Mouse (Mus musculus) embryonic stem cell, embryonic (primary cell): Measurements from ENCODE around the gene Tns3.

Experiments used
- CTCF ChIA-PET, 4 experiments: fragments of 300-600 bp in 2 of 4; fragments of 350-600 bp in 2 of 4; sonication (Branson Sonifier 250); formaldehyde crosslinking; loops; one replicate each; lab custom pipeline; 2022; ENCODE audit warnings: inconsistent platforms in 2 of 4; lab: Charles Lee
- POLR2A ChIA-PET, 4 experiments: fragments of 300-600 bp in 2 of 4; fragments of 350-600 bp in 2 of 4; sonication (Branson Sonifier 250); formaldehyde crosslinking; loops; one replicate each; lab custom pipeline; 2022; ENCODE audit warnings: antibody characterized with exemption in 4 of 4, inconsistent platforms in 1 of 4; lab: Charles Lee

Tns3 gene

DNA sequence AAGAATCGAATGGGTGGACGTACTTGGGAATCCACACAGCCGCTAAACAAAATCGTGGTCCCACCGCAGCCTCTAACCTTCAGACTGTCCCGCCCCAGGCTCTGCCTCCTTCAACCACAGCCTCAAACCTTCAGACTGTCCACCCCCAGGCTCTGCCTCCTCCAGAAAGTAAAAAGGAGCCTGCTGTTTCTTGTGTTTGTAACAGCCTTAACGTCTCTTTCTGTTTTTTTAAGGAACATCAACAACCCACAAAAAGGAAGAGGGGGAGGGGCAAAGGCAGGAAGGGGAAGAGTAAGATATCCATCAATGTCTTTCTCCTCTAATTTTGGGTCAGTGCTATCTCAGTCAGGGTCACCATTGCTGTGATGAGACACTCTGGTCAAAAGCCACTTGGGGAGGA is 25.2 kb upstream of the Tns3 start:
- CTCF ChIA-PET: interaction anchor here in 2 of 4 experiments (0.6 to 1.3 kb wide), 2 partner anchors 47 to 48 kb away, joined by 3 to 4 read pairs; no protein-coding TSS in a partner anchor
- POLR2A ChIA-PET: interaction anchor here in 3 of 4 experiments (0.6 to 2.4 kb wide), 11 partner anchors 8 to 427 kb away, joined by 3 to 7 read pairs (median 3); partner anchors contain the start of gene Tns3 (in 2 of the 3)

DNA sequence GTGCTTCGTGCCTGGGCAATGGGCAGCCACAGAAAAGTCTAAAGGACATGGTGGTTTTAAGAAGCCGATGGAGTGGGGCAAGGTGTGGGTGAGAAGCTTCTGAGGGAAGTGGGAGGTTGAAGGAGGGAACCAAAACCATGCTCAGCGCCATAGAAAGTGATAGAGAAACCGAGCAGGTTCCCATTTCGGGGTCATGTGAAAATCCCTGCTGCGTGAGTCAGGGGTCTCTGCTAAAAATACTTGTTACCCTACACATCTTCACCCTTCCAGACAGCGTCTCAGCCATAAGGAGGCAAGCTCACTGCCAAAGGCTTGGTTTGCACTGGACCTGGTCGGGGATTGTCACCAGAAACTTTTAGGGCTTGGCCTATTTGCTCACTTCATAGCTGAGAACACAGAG is 24.6 kb upstream of the Tns3 start:
- POLR2A ChIA-PET: interaction anchor here in 3 of 4 experiments (0.6 to 2.4 kb wide), 12 partner anchors 9 to 428 kb away, joined by 3 to 7 read pairs (median 3); partner anchors contain the start of gene Tns3 (in 2 of the 3)
- CTCF ChIA-PET: interaction anchor here in 1 of 4 experiments (1.3 kb wide), 1 partner anchor 46 kb away, joined by 4 read pairs; no protein-coding TSS in a partner anchor

DNA sequence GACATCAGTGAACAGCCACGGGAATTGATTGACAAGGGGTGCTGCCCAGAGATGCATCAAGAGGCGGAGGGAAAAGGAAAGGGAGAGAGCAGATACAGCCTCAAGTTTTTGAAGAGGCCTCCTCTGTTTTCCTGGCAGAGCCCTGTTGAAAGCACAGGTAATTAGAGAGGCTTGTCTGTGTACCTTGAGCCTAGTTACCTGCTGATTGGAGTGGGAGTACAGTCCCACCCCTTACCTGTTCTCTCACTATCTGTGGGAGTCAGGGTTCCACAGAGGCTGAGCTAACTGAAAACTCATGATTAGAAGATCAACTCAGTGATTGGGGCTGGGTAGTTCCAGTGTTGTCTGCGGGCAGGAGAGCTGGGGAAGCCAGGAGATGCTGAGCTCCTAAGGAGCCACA is 22.2 kb upstream of the Tns3 start:
- POLR2A ChIA-PET: interaction anchor here in 2 of 4 experiments (1.0 to 1.6 kb wide), 5 partner anchors 9 to 23 kb away, joined by 3 to 6 read pairs (median 4); no protein-coding TSS in a partner anchor
- CTCF ChIA-PET: interaction anchor here in 1 of 4 experiments (0.7 kb wide), 1 partner anchor 14 kb away, joined by 4 read pairs; no protein-coding TSS in a partner anchor

DNA sequence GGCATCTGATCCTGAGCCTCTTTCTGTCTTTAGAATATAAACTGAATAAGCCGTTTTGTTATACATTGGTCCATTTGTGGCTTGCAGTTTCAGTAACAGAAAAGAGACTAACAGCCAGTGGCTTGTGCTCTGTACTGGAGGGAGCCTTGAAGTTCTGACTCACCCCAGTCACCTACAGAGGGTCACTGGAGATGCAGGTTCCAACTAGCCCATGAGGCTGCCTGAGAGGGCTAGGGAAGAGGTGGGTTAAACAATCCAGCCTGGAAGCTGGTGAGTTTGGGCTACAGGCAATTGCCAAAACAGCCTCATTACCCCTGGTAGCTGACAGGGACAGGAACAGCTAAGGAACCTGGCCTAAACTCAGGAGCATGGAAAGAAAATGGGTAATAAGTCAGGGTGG is 21.7 kb upstream of the Tns3 start:
- ChIA-PET CTCF (interaction anchor here in 1 of 4 experiments (0.7 kb wide), 1 partner anchor 15 kb away, joined by 4 read pairs; no protein-coding TSS in a partner anchor), POLR2A (interaction anchor here in 2 of 4 experiments (0.9 to 1.6 kb wide), 5 partner anchors 8 to 102 kb away, joined by 3 to 6 read pairs (median 4); no protein-coding TSS in a partner anchor)

DNA sequence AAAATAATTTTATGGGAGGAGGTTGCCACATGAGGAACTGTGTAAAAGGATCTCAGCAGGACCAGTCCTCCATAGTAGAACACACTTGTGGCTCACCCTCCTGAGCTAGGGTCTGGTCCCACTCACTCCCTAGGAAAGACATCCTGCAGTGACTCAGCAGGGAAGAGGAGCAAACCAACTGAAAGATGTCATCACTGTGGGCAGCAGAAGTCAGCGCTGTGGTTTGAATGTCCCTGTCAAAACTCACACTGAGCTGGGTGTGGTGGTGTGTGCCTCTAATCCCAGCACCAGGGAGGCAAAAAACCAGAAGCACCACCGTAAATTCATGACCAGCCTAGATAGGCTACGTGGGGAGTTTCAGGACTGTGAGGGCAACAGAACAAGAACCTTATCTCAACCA is 20.9 kb upstream of the Tns3 start:
- CTCF ChIA-PET: interaction anchor here in 1 of 4 experiments (0.6 kb wide), 1 partner anchor 43 kb away, joined by 3 read pairs; no protein-coding TSS in a partner anchor

DNA sequence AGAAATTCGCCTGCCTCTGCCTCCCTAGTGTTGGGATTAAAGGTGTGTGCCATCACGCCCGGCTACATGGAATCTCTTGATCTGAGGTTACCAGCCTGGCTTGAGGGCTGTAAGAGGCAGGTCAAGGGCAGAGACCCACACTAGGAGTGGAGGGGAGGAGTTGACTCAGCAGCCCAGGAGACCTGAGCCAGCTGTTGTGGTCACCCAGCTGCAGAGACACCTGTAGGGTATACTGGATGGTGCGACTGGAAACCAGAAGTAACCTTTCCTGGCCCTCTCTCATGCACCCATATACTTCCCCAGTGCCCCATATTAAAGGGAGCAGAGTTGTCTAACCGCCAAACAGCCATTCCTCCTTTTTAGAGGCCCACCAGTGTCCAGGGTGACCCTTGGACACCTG is 19.9 kb upstream of the Tns3 start:
- ChIA-PET CTCF (interaction anchor here in 1 of 4 experiments (0.5 to 0.6 kb wide), 2 partner anchors 16 to 188 kb away, joined by 3 read pairs; no protein-coding TSS in a partner anchor), POLR2A (interaction anchor here in 2 of 4 experiments (0.5 to 1.0 kb wide), 2 partner anchors 9 to 437 kb away, joined by 3 read pairs; no protein-coding TSS in a partner anchor)

More for the DNA sequence above, 20.9 kb upstream of the Tns3 start:
- POLR2A ChIA-PET: interaction anchor here in 1 of 4 experiments (0.9 to 1.6 kb wide), 2 partner anchors 22 to 101 kb away, joined by 3 to 6 read pairs; no protein-coding TSS in a partner anchor

DNA sequence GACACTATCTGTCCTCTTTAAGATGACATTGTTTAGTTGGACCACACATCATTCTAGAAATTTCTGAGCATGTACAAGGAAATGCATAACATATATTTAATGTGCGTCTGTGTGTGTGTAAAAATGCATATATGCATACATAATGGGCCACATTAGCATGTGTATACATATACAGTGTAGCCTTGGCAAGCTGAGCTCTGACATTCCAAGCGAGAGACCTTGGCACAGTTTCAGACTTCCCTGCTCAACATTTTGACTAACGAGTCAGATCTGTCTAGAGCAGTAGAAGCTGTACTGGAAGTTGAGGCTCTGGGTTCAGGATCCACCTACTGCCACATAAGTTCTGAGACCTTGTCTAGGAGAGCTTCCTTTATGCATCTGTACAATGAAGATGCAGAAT is 17.0 kb upstream of the Tns3 start:
- POLR2A ChIA-PET: interaction anchor here in 3 of 4 experiments (0.6 to 1.7 kb wide), 6 partner anchors 11 to 245 kb away, joined by 3 to 7 read pairs (median 4); no protein-coding TSS in a partner anchor

DNA sequence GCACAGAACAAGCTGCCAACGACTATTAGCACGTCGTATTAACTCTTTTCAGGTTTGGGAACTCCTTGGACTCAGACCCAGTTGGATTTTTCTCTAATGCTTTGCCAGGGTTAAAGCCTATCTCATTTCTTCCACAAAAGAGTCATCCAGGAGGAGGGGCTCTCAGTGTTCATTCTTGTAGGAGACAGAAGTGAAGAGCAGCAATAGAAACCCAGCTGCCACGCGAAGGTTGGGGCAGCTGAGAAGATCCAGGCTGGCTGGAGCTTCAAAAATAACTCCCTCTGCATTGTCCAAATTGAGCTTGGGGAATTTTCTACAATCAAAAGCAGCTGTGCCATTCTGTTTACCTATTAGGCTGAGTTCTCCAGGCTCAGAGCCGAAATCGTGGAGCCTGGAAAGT is 16.3 kb upstream of the Tns3 start:
- ChIA-PET CTCF (interaction anchor here in 2 of 4 experiments (0.6 to 1.0 kb wide), 3 partner anchors 11 to 161 kb away, joined by 3 to 4 read pairs (median 3); no protein-coding TSS in a partner anchor), POLR2A (interaction anchor here in 2 of 4 experiments (0.6 to 1.7 kb wide), 3 partner anchors 12 kb away, joined by 3 to 7 read pairs (median 3); no protein-coding TSS in a partner anchor)

More for the DNA sequence above, 17.0 kb upstream of the Tns3 start:
- CTCF ChIA-PET: interaction anchor here in 1 of 4 experiments (1.0 kb wide), 1 partner anchor 112 kb away, joined by 4 read pairs; no protein-coding TSS in a partner anchor

DNA sequence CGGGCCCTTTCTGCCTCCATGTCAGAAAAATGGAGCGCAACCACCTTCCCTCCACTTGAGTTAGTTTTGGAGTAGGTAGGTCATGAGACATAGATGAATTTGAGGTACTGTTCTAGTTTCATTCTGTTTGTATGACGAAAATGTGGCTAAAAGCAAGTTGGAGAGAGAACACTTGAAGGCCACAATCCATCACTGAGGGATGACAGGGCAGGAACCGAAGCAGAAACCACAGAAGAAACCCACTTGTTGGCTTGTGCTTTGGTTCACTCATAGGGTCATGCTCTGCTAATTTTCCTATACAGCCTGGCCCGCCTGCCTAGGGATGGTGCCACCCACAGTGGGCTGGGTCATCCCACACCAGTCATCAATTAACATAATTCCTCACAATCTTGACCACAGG is 14.9 kb upstream of the Tns3 start:
- POLR2A ChIA-PET: interaction anchor here in 2 of 4 experiments (0.9 to 1.9 kb wide), 2 partner anchors 13 to 31 kb away, joined by 3 to 4 read pairs; no protein-coding TSS in a partner anchor
- CTCF ChIA-PET: no interaction called here

DNA sequence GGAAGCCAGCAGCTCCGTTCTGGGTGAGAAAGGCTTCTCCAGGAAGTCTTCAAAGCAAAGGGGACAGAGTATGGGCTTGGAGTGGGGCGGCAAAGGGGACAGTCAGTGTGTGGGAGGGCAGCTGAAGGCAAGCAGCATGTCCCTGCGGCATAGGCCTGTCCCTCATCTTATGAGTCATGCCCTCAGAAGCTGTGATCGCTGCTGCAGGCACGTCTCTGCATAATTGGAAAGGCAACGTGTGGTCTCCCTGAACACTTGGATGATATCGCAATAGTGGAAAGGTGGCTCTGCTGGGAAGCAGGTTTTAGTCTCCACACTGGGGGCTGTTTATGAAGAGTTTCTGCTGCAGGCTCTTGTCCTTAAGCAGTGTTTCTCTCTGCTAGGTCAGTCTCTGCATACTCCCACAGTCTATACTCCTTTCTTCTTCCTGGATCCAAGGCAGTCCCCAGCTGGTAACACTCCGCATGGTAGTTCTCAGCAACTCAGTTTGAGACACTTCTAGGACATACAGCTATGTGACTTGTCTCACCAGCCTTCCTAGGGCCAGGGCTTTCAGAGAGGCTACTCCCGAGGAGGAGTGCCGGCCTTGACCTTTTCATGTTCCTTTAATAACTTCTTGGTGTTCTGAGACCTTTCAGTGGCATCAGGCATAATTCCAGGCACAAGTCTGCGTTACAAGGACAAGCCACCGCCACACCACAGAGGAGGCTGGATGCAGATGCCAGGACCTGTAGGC is 14.1 kb upstream of the Tns3 start:
- ChIA-PET POLR2A (interaction anchor here in 2 of 4 experiments (0.9 to 2.3 kb wide), 7 partner anchors 8 to 69 kb away, joined by 3 to 8 read pairs (median 4); partner anchors contain the start of gene Tns3 (in 1 of the 2)), CTCF (interaction anchor here in 1 of 4 experiments (0.6 kb wide), 1 partner anchor 167 kb away, joined by 3 read pairs; no protein-coding TSS in a partner anchor)

DNA sequence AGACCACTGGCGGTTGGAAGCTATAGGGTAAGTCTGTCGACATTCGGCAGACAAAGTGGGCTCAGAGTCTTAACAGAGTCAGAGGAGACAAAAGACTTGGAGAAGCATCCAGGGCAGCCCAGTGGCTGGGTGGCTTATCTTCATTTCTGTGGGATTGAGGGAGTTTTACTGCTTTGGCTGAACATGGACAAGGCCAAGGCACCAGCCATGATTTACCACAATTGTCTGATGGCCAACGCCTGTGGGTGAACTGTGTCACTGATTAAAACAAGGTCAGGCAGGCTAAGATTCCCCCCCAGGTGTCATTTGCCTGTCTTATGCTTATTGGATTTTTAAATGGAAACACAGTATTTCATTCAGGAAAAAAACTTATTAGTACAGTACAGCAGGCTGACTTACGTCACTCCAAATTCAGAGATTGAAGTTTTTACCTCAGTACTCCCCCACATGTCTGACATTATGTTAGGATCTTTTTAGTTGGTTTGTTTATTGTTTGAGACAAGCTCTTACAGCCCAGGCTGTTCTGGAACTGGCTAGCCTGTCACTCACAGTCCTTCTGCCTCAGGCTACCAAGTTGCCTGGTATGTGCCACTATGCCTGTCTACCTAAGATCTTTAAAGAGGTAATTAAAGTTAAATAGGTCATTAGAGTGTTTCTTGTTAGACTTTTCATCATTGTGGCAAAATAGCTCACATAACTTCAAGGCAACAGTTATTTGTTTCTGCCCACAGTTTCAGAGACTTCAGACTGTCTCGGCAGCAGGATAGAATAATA is 11.6 kb upstream of the Tns3 start:
- POLR2A ChIA-PET: interaction anchor here (0.7 to 4.0 kb wide), 18 partner anchors 10 to 132 kb away, joined by 3 to 16 read pairs (median 4); partner anchors contain the start of gene Tns3 (in 2 of the 4)

DNA sequence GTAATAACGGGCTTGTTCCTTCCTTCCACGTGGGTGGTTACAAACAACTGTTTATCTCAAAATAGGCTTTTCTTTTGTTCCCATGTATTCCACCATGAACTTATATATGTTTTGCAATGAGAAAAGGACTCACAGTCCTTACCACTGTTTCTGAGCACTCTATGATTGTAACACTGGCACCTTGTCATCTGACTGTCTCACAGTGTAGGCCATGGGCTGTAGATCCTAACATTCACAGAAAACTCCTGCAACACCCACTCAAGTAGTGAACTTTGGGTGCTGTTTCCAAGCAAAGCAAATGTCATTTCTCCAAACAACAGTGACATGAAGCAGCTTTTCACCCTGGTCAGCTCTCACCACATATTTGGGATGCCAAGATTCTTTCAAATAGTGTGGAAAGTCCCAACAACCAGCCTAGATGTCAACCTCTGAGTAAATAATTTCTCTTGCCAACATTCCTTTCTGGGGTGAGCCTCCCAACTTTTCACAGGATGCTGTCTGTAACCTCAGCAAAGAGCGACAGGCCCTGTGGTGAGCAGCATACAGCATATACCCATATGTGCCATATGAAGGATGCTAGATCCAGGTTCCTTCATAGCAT is 10.3 kb upstream of the Tns3 start:
- POLR2A ChIA-PET: interaction anchor here in 3 of 4 experiments (0.7 to 4.0 kb wide), 8 partner anchors 11 to 131 kb away, joined by 3 to 16 read pairs (median 4); partner anchors contain the start of gene Tns3 (in 2 of the 3)
- CTCF ChIA-PET: interaction anchor here in 1 of 4 experiments (1.1 kb wide), 1 partner anchor 185 kb away, joined by 3 read pairs; no protein-coding TSS in a partner anchor

More for the DNA sequence above, 11.6 kb upstream of the Tns3 start:
- CTCF ChIA-PET: interaction anchor here in 1 of 4 experiments (0.8 kb wide), 1 partner anchor 26 kb away, joined by 3 read pairs; no protein-coding TSS in a partner anchor

DNA sequence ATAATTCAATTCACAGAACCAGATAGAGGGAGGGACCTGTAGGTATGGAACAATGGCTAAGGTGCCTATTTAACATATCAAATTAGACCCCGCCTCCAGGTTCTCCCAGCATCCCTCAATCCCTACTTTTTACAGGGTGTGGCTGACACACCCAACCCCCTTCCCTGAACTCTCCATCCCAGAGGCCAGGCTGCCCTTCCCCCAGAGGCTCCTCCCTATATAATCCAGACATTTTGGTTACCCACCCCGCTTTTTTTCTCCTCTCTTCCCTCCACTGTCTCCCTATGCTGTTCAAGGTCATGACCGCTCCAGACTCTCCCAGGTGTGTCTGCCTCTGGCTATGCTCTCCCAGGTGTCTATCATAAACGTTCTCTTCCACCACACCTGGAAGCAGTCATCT is 7.4 kb upstream of the Tns3 start:
- CTCF ChIA-PET: interaction anchor here in 2 of 4 experiments (0.6 to 0.7 kb wide), 2 partner anchors 52 to 83 kb away, joined by 3 to 4 read pairs; no protein-coding TSS in a partner anchor

DNA sequence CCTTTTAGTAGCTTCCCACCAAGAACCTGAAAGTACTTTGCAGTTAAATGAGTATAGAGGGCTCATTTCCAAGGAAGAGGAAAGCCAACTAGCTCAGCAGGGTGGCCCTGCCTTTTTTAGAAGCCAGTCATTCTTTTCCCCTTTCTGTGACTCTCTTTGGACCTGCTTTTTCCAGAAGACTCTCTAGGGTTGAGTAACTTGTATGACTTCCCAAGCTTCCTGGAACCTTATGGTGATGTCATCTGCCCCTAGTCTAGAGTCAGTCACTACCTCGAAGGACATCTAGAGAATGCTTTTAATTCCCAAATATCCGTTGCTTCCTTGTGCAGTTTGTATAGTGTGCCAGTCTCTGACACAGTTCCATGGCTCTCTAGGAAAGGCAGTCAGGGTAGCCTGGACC is 4.8 kb upstream of the Tns3 start:
- CTCF ChIA-PET: interaction anchor here in 3 of 4 experiments (0.7 to 1.1 kb wide), 3 partner anchors 11 to 129 kb away, joined by 3 to 4 read pairs (median 3); no protein-coding TSS in a partner anchor
- POLR2A ChIA-PET: interaction anchor here in 3 of 4 experiments (0.8 to 1.6 kb wide), 15 partner anchors 11 to 100 kb away, joined by 3 to 11 read pairs (median 4); no protein-coding TSS in a partner anchor

More for the DNA sequence above, 7.4 kb upstream of the Tns3 start:
- POLR2A ChIA-PET: interaction anchor here in 3 of 4 experiments (0.7 to 2.8 kb wide), 13 partner anchors 8 to 1196 kb away, joined by 3 to 15 read pairs (median 4); partner anchors contain the start of gene Tns3 (in 1 of the 3)

DNA sequence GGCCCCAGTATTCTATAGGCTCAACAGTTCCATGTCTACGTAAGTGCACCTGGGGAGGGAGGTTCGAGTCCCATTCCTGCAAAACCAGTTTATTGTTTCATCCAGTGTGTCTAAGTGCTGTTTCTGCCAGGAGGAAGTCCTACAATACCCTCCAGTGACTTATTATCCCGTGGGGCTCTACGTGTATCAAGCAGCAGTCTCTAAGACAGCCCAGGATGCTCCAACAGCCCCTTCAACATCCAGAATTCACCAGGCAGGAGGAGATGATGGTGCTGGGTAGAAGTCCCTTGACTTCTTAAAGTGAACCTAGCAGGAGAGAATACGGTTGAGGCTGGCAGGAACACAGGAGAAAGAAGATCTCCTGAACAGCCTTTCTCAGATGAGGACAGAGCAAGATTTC is 462 bp upstream of the Tns3 start:
- ChIA-PET CTCF (interaction anchor here in 2 of 4 experiments (0.6 to 2.0 kb wide), 3 partner anchors 13 to 54 kb away, joined by 3 to 5 read pairs (median 5); no protein-coding TSS in a partner anchor), POLR2A (interaction anchor here in 3 of 4 experiments (0.5 to 4.9 kb wide), 51 partner anchors 8 to 1021 kb away, joined by 3 to 70 read pairs (median 5); no protein-coding TSS in a partner anchor)
